Mouse (Mus musculus) megakaryocyte-erythroid progenitor cell, adult 5-6 weeks (primary cell): Measurements from ENCODE around the gene Pde4d. TPM values are rescaled to one million over a fixed set of nuclear protein-coding genes. Genes with fewer than 3 reads are reported as not detected.

ENCODE experiments used
- ATAC-seq: replicated peaks from 2 replicates; pipeline ENCODE4 v1.8.0; 2016; ENCODE audit warnings: mild to moderate bottlenecking, inconsistent platforms; ENCODE audit not compliant: severe bottlenecking, poor library complexity, low FRiP score, low TSS enrichment
- total RNA-seq, 2 experiments: library from RNA; stranded (forward) in 1 of 2; stranded (reverse) in 1 of 2; fragments of 200-1000, 215-1000 nt in 1 of 2; fragments of >200 nt in 1 of 2; fragmentation: Nextera tagmentation in 1 of 2; gene quantifications; 2 replicates each; pipeline ENCODE4 v1.2.3; 2014 to 2017

Pde4d gene
- total RNA-seq, 2 experiments from 2014 or later = 52.9 to 108 TPM

GRCm38 (mm10) chr13:109208607-109209006, 758.9 kb downstream of the Pde4d start:
- ATAC-seq = no peak

- ATAC-seq = no peak
These were observed 759.7 kb downstream of the Pde4d start for GRCm38 (mm10) chr13:109209413-109209812.

- ATAC-seq = peak; percentile 75
These were observed 760.7 kb downstream of the Pde4d start for GRCm38 (mm10) chr13:109210403-109210802.

- no peak for ATAC-seq
These were observed 761.7 kb downstream of the Pde4d start for GRCm38 (mm10) chr13:109211471-109211870.

- ATAC-seq = peak; percentile 24; the same call in 1 of the 2 replicates
These were observed 762.3 kb downstream of the Pde4d start for GRCm38 (mm10) chr13:109211941-109212487.

GRCm38 (mm10) chr13:109212788-109213473, 763.2 kb downstream of the Pde4d start:
- ATAC-seq = no peak

- ATAC-seq = no peak
These were observed 769.4 kb downstream of the Pde4d start for GRCm38 (mm10) chr13:109219019-109219725.

- peak; percentile 71 for ATAC-seq
These were observed 779.3 kb downstream of the Pde4d start for GRCm38 (mm10) chr13:109228967-109229617.

- ATAC-seq = 0 out of 2 replicates have a peak, but pooled peaks have one; percentile 28
These were observed 780.0 kb downstream of the Pde4d start for GRCm38 (mm10) chr13:109229618-109230334.

GRCm38 (mm10) chr13:109230335-109230987, 780.7 kb downstream of the Pde4d start:
- peak; percentile 8; the same call in 1 of the 2 replicates for ATAC-seq

GRCm38 (mm10) chr13:109231848-109232460, 782.2 kb downstream of the Pde4d start:
- peak; percentile 39 for ATAC-seq

GRCm38 (mm10) chr13:109232531-109232930, 782.8 kb downstream of the Pde4d start:
- ATAC-seq = no peak

GRCm38 (mm10) chr13:109233911-109234613, 784.3 kb downstream of the Pde4d start:
- no peak for ATAC-seq

- no peak for ATAC-seq
These were observed 786.3 kb downstream of the Pde4d start for GRCm38 (mm10) chr13:109236047-109236446.

GRCm38 (mm10) chr13:109238670-109239069, 788.9 kb downstream of the Pde4d start:
- no peak for ATAC-seq

GRCm38 (mm10) chr13:109239296-109239695, 789.5 kb downstream of the Pde4d start:
- peak; percentile 93 for ATAC-seq

GRCm38 (mm10) chr13:109242456-109243050, 792.8 kb downstream of the Pde4d start:
- no peak for ATAC-seq

- no peak for ATAC-seq
These were observed 793.4 kb downstream of the Pde4d start for GRCm38 (mm10) chr13:109243160-109243559.
